Mouse (Mus musculus): ENCODE results near the gene Dscaml1.
A peak's percentile ranks its signal among the peaks of the same experiment; 100 is the strongest.

Gene Dscaml1

GRCm38 (mm10) chr9:45507482-45507881, 81.1 kb downstream of the Dscaml1 start:
- DNase-seq (ENCODE audit: low read depth, low spot score): no peak

GRCm38 (mm10) chr9:45510806-45511546, 84.5 kb downstream of the Dscaml1 start:
- no peak for DNase-seq (ENCODE audit: low read depth, low spot score)

- no peak for DNase-seq (ENCODE audit: low read depth, low spot score)
These were observed 91.7 kb downstream of the Dscaml1 start for GRCm38 (mm10) chr9:45517993-45518705.

- DNase-seq (ENCODE audit: low read depth, low spot score): no peak
These were observed 93.4 kb downstream of the Dscaml1 start for GRCm38 (mm10) chr9:45519841-45520240.

GRCm38 (mm10) chr9:45522866-45523265, 96.4 kb downstream of the Dscaml1 start:
- no peak for DNase-seq (ENCODE audit: low read depth, low spot score)

- no peak for DNase-seq (ENCODE audit: low read depth, low spot score)
These were observed 98.1 kb downstream of the Dscaml1 start for GRCm38 (mm10) chr9:45524505-45524904.

- no peak for DNase-seq (ENCODE audit: low read depth, low spot score)
These were observed 106.8 kb downstream of the Dscaml1 start for GRCm38 (mm10) chr9:45533253-45533652.

- DNase-seq (ENCODE audit: low read depth, low spot score): no peak
These were observed 108.1 kb downstream of the Dscaml1 start for GRCm38 (mm10) chr9:45534472-45534988.

GRCm38 (mm10) chr9:45537649-45538048, 111.2 kb downstream of the Dscaml1 start:
- no peak for DNase-seq (ENCODE audit: low read depth, low spot score)

GRCm38 (mm10) chr9:45539265-45540044, 113.0 kb downstream of the Dscaml1 start:
- no peak for DNase-seq (ENCODE audit: low read depth, low spot score)

- no peak for DNase-seq (ENCODE audit: low read depth, low spot score)
These were observed 119.7 kb downstream of the Dscaml1 start for GRCm38 (mm10) chr9:45546024-45546638.

GRCm38 (mm10) chr9:45546902-45547578, 120.6 kb downstream of the Dscaml1 start:
- DNase-seq (ENCODE audit: low read depth, low spot score): peak; percentile 13

- no peak for DNase-seq (ENCODE audit: low read depth, low spot score)
These were observed 123.4 kb downstream of the Dscaml1 start for GRCm38 (mm10) chr9:45549796-45550195.

- no peak for DNase-seq (ENCODE audit: low read depth, low spot score)
These were observed 123.8 kb downstream of the Dscaml1 start for GRCm38 (mm10) chr9:45550210-45550609.

GRCm38 (mm10) chr9:45550662-45551061, 124.2 kb downstream of the Dscaml1 start:
- no peak for DNase-seq (ENCODE audit: low read depth, low spot score)

- DNase-seq (ENCODE audit: low read depth, low spot score): no peak
These were observed 128.8 kb downstream of the Dscaml1 start for GRCm38 (mm10) chr9:45555036-45555826.

GRCm38 (mm10) chr9:45556882-45557281, 130.5 kb downstream of the Dscaml1 start:
- no peak for DNase-seq (ENCODE audit: low read depth, low spot score)

- peak; percentile 5 for DNase-seq (ENCODE audit: low read depth, low spot score)
These were observed 134.6 kb downstream of the Dscaml1 start for GRCm38 (mm10) chr9:45560987-45561386.

GRCm38 (mm10) chr9:45566843-45567578, 140.6 kb downstream of the Dscaml1 start:
- DNase-seq (ENCODE audit: low read depth, low spot score): no peak
